Mouse (Mus musculus) urinary bladder, postnatal 25 days (tissue): ENCODE results near the gene Ctrc.

Experiments
- DNase-seq: peaks from one replicate; pipeline ENCODE4 v3.0.0; 2022; ENCODE audit warnings: low spot score

Gene Ctrc

GRCm38 (mm10) chr4:141818861-141819260, 27.3 kb downstream of the Ctrc start:
- DNase-seq, result no peak

DNA sequence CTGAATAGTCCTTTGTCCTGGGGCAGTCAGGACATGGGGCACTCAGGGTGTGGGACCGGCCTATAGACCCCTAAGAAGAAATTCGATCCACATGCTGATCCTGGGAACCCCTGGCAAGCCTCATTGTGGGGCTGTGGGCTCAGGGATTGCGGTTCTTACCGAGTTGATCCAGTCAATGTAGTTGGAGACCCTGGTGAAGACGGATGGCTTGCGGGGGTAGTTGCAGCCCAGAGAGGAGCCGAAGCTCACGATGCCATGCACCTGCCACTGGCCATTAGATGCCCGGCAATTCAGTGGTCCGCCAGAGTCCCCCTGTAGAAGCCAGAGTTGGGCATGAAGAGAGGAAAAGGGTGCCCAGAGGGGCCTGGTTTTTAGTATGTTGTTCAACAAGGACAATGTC, 28.5 kb downstream of the Ctrc start:
- no peak for DNase-seq

DNA sequence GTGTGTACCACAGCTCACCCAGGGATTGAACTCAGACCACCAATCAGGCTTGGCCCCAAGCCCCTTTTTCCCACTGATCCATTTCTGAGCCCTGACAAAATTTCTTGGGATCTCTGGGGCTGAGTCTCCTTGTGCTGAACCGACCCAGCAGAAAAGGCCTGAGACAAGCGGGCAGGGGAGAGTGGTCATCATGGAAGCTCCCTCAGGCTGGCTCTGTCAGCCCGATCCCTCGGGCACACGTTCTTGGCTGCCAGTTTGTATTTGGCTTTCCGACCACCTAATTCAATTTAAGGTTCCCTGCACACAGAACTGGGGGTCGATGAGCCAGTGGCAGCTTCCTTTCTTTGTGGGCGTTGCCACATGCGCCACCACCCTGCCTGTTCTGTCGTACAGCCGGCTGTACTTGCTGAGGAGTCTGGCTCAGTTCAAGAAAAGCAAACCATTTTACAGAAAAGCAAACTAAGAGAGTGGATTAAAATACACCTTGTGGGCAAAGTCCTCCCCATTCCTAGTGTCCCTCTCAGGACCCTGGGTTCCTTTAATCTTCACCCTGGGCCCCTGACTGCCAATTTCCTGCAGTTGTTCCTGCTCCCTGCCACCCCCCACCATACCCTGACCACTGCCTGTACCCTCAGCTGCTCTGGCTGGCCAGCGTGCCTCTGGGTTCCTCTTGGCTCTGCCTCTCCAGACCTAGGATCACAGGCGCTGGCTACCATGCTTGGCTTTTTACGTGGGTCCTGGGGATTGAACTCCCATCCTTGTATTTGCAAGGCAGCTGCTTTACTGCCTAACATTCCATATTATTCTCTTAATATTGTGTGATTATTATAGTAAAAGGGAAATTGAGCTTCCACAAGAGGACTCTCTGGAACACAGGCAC, 29.1 kb downstream of the Ctrc start:
- no peak for DNase-seq

GRCm38 (mm10) chr4:141816267-141816666, 29.9 kb downstream of the Ctrc start:
- no peak for DNase-seq

DNA sequence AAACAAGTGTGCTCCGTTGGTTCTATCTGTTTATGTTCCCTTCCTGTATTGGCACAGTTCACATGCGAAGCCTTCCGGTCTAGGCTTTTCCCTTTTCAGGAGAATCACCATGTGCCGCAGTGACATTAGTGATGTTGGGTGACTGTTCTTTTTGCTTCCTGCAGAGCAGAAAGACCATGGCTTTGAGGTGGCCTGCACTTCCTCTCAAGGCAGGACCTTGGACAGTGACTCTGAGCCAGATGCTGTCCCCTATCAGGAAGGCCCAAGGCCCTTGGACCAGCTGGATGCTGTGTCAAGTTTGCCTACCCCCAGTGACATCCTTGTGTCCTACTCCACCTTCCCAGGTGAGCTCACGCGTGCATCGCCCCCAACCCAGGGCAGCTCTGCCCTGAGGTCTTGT, 34.8 kb downstream of the Ctrc start:
- DNase-seq, result no peak

GRCm38 (mm10) chr4:141810975-141811374, 35.2 kb downstream of the Ctrc start:
- DNase-seq, result no peak

DNA sequence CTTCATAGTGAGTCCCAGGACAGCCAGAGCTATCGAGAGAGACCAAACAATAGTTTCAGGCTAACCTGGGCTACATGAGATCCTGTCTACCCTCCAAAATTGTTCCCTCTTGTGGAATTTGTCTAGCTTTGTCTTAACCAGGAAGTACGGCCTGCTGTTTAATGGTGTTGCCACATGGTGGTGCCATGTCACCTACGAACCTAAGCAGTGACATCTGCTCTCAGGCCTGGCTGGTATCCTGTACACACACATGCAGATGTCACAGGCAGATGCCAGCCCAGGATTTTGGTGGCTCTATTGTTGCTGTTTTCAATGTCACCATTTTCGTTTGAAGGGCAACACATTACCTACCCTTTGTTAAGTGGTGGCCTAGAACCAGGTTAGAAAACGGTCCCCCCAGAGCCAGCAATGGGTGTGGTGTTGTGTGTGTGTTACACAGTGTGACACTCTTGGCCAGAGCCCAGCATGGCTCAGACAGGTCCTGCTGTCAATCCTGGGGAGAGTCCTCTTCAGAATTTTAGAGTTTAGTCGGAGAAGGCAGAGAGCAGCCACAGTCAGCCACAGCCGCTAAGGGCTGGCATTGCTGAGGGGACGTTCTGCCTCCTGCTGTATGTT, 36.2 kb downstream of the Ctrc start:
- DNase-seq, result no peak

DNA sequence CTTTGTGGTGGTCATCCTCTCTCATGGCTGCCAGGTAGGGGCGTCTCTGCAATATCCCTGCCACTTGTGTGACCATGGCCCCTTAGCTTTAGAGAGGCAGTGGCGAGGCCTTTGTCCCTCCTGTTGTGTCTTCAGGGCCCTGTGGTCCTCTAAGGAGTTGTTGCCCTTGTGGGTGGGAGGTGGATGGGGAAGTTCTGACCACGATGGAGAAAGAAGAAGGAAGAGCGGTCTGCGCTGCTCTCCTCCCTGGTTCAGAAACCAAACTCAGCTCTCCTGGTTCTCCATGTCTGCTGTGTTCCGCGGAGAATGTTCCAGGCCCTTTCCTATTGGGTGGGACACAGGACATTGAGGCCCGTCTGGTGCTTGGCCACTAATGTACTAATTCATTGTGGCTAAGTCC, 40.3 kb downstream of the Ctrc start:
- no peak for DNase-seq

DNA sequence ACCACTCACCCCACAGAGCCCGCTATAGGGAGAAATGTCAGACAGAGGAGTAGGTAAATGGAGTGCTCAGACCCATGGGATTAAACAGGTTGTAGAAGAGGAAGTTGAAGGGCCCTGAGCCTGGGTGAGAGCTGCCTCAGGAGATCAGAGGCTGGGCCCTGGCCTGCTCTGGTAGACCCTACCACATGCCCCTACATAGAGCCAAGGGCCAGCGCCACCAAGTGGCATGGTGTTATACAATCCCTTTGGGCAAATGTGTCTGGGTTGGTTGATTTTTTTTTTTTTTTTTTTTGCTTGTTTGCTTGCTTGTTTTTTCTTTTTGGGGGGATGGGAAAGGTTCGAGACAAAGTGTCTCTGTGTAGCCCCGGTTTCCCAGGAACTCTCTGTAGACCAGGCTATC, 42.1 kb downstream of the Ctrc start:
- DNase-seq, result no peak

DNA sequence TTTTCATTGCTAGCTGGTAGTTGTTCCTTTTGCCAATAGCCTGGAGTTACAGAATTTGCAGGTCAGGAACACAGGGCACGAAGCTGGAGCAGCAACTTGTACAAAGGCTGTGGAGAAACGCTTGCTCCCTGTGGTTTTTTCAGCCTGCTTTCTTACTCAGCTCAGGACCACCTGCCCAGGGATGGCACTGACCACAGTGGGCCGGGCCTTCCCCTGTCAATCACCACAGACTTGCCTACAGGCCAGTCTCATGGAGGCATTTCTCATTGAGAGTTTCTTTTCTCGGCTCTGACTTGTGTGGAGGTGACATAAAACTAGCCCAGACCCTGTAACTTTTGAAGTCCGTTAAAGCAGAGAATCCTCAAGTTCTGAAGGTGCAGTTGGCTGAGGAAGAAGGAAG, 48.6 kb downstream of the Ctrc start:
- DNase-seq, result no peak

GRCm38 (mm10) chr4:141796954-141797353, 49.2 kb downstream of the Ctrc start:
- no peak for DNase-seq

- DNase-seq, result no peak
Measured at GRCm38 (mm10) chr4:141796356-141796755, 49.8 kb downstream of the Ctrc start.

GRCm38 (mm10) chr4:141794152-141794535, 52.0 kb downstream of the Ctrc start:
- DNase-seq, result no peak

- peak; percentile 99 for DNase-seq
Measured at GRCm38 (mm10) chr4:141793282-141794151, 52.6 kb downstream of the Ctrc start, which contains the start of gene Casp9. Gene Casp9 (plus strand): TSS chr4:141793612.

DNA sequence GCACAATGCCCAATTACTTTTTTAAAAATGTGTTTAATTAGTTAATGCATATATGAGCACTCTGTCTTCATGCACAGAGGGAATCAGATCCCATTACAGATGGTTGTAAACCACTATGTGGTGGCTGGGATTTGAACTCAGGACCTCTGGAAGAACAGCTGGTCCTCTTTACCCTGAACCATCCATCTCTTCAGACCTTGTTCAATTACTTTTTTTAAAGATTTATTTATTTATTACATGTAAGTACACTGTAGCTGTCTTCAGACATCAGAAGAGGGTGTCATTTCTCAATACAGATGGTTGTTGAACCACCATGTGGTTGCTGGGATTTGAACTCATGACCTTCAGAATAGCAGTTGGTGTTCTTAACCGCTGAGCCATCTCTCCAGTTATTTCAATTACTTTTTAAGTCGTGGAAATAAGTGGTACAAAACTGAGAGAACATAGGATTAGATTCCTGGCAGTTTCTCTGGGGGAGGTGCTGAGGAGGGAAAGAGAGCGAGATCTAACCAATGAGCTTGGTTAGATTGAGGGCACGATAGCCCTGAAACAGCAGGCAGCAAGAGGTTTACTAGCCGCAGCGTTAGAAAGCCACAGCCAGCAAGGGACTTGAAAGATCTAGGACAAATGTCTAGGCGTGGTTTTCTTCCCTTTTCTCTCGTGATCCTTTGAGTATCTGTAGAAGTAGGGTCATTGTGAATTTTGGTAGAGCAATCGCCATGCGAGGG, 53.4 kb downstream of the Ctrc start:
- no peak for DNase-seq

DNA sequence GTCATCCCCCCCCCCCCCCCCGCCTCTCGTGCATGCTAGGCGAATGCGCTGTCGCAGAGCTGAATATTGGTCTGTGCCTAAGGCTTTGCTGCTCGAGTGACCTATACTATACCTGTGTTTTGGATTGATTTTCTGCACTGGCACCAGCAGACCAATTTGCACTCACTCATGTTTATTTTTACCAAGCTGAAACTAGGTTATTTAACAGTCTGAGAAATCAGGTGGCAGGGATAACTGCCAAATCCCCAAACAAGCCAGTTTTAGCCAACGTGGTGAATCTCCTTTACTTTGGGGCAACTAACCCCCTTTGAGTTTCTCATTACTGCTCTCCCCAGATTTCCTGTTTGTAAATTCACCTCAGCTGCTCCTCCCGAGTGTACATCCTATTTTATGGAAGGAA, 54.2 kb downstream of the Ctrc start:
- no peak for DNase-seq

DNA sequence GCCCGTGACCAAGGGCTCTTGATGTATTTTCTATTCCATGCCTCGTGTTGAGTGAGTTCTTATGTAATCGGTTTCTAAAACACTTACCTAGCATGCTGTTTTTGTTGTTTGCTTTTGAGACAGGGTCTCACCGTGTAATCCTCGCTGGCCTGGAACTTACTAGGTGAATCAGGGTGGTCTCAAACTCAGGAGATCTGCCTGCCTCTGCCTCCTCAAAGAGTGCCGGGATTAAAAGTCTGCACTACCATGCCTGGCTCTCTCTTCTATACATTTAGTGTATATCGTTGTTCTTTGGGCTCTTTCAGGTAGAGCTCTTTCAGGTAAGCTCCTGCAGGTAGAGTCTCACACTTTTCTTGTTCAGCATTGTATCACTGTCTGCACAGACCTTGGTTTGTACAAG, 54.7 kb downstream of the Ctrc start:
- no peak for DNase-seq

- peak; percentile 93 for DNase-seq
Measured at GRCm38 (mm10) chr4:141790524-141790990, 55.6 kb downstream of the Ctrc start, which contains the start of gene Dnajc16. Gene Dnajc16 (minus strand): TSS chr4:141790931.

GRCm38 (mm10) chr4:141789564-141790218, 56.5 kb downstream of the Ctrc start:
- DNase-seq, result no peak

DNA sequence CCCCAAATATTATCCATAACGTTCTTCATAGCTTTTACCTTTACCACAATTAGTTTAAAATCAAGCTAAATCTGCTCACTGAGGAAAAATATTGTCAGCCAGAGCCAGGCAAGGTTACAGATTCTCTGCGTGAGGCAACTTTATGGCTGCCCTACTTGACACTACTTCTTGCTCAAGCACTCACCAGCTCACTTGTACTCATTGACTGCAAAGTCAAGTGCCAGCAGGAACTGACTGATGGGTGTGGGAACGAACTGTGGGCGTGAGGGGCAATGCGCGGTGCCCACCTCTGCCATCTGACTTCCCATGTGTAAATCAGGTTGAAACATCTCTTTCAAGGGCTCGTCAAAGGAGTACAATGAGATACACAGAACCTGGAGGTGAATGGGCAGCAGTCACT, 58.7 kb downstream of the Ctrc start:
- no peak for DNase-seq

GRCm38 (mm10) chr4:141787046-141787445, 59.1 kb downstream of the Ctrc start:
- DNase-seq, result no peak
